Mouse (Mus musculus) embryonic facial prominence, embryonic 12.5 days (tissue): ENCODE measurements around the gene Gm3591. TPM values are rescaled to one million over a fixed set of nuclear protein-coding genes. Genes with fewer than 3 reads are reported as not detected.
A peak's percentile ranks its signal among the peaks of the same experiment; 100 is the strongest.
"Not testable (repeated sequence)": the region's sequence is repeated elsewhere in the genome, so short reads cannot be mapped to it uniquely, and the experiment has no call there.

ENCODE experiments used
- ATAC-seq: fragments of 200-750 bp; cut with Nextera tagmentation; 2 replicates; pipeline ENCODE4 v1.8.0; 2017; ENCODE audit not compliant: insufficient number of reproducible peaks, insufficient read depth, low FRiP score, low TSS enrichment
- H3K27ac ChIP-seq: fragments of 300-500 bp; sonication (generic); 2 replicates; pipeline ENCODE4 v1.5.1; 2016; ENCODE audit warnings: mild to moderate bottlenecking
- H3K27me3 ChIP-seq: fragments of 300-500 bp; sonication (generic); 2 replicates; pipeline ENCODE4 v1.6.1; 2016; ENCODE audit warnings: mild to moderate bottlenecking, moderate library complexity
- H3K36me3 ChIP-seq: fragments of 300-500 bp; sonication (generic); 2 replicates; pipeline ENCODE4 v1.6.1; 2016; ENCODE audit warnings: mild to moderate bottlenecking
- H3K4me1 ChIP-seq: fragments of 300-500 bp; sonication (generic); 2 replicates; pipeline ENCODE4 v1.6.1; 2016
- H3K4me2 ChIP-seq: fragments of 300-500 bp; sonication (generic); replicated peaks from 2 replicates; pipeline ENCODE4 v1.6.1; 2016; ENCODE audit warnings: mild to moderate bottlenecking, moderate library complexity
- H3K4me3 ChIP-seq: fragments of 300-500 bp; sonication (generic); 2 replicates; pipeline ENCODE4 v1.5.1; 2016; ENCODE audit warnings: mild to moderate bottlenecking
- H3K9ac ChIP-seq: fragments of 300-500 bp; sonication (generic); 2 replicates; pipeline ENCODE4 v1.6.1; 2016; ENCODE audit warnings: mild to moderate bottlenecking, moderate library complexity
- H3K9me3 ChIP-seq: fragments of 300-500 bp; sonication (generic); 2 replicates; pipeline ENCODE4 v1.6.1; 2016; ENCODE audit warnings: mild to moderate bottlenecking, moderate library complexity
- WGBS: fragments of 180-500 bp; shearing (Covaris S2); methylation state at CpG from one replicate; pipeline ENCODE4 v1.1.7; 2016; 5-methylcytosine and 5-hydroxymethylcytosine counted together
- polyA plus RNA-seq: library from polyadenylated mRNA; unstranded; fragments of >200 nt; fragmentation: Nextera tagmentation; extraction: Ambion mirVana; gene quantifications from 2 replicates; pipeline ENCODE4 v1.2.1, GENCODE M21; 2016

The Gm3591 gene
- polyA plus RNA-seq, result 1.6 and 1.9 TPM in 2 replicates

DNA sequence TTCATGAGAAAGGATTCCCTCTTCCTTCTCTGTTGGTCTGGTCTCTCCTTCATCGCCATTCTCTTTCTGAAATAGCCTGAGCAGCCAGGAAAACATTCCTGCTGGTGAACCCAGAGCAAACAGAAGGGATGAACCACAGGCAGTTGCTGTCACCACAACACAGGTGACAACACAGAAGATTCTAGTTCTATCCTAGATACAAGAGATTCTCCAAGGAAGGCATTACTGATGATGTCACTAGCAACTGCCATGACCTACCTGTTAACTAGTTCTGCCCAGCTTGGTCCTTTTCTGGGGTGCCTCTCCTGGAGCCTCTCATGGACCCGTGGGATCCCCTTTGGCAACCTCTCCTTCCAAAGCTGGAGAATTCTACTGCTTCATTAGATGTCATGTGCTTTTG, at the start of gene Gm3591:
TSS of gene Gm3591 (minus strand) at position 101 of the 400 bp plus-strand sequence.
- H3K9me3 ChIP-seq, ATAC-seq, H3K9ac ChIP-seq, H3K36me3 ChIP-seq, H3K27me3 ChIP-seq, H3K4me3 ChIP-seq, H3K4me2 ChIP-seq, H3K4me1 ChIP-seq, H3K27ac ChIP-seq: not testable (repeated sequence)
- no CpG with 5 or more reads among the region's 2 CpGs for WGBS

DNA sequence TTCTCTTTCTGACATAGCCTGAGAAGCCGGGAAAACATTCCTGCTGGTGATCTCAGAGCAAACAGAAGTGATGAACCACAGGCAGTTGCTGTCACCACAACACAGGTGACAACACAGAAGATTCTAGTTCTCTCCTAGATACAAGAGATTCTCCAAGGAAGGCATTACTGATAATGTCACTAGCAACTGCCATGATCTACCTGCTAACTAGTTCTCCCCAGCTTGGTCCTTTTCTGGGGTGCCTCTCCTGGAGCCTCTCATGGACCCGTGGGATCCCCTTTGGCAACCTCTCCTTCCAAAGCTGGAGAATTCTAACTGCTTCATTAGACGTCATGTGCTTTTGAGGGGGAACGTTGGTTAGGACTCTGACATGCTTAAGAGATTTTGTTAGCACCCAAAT, 32.2 kb upstream of the Gm3591 start, which contains the start of gene Gm3594:
TSS of gene Gm3594 (minus strand) at position 101 of the 400 bp plus-strand sequence.
- not testable (repeated sequence) for ATAC-seq

DNA sequence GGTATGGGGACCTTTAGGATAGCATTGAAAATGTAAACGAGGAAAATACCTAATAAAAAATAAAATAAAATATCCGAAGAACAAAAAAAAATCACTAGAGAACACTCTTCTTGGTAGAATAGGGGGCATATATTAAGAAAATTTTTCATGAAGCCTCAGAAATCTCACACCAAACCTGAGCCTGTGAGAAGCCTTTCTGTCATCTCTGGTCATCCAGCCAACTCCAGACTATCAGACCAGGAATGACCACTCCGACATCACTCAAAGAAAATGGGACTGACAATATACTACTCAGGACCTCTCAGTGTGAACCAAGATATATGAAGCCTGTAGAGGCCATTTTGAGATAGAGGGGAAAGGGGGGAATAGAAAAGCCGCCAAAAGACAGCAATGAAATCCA, 28.5 kb upstream of the Gm3591 start:
- 100% methylated on average over 1 of the region's 4 CpGs for WGBS
- not testable (repeated sequence) for H3K27me3 ChIP-seq, ATAC-seq, H3K4me2 ChIP-seq, H3K4me1 ChIP-seq, H3K36me3 ChIP-seq, H3K27ac ChIP-seq, H3K4me3 ChIP-seq, H3K9ac ChIP-seq, H3K9me3 ChIP-seq

More for the DNA sequence above, 32.2 kb upstream of the Gm3591 start, which contains the start of gene Gm3594:
- not testable (repeated sequence) for H3K36me3 ChIP-seq, H3K9me3 ChIP-seq, H3K27me3 ChIP-seq, H3K4me3 ChIP-seq, H3K4me2 ChIP-seq, H3K4me1 ChIP-seq, H3K9ac ChIP-seq, H3K27ac ChIP-seq
- WGBS, result no CpG with 5 or more reads among the region's 4 CpGs

DNA sequence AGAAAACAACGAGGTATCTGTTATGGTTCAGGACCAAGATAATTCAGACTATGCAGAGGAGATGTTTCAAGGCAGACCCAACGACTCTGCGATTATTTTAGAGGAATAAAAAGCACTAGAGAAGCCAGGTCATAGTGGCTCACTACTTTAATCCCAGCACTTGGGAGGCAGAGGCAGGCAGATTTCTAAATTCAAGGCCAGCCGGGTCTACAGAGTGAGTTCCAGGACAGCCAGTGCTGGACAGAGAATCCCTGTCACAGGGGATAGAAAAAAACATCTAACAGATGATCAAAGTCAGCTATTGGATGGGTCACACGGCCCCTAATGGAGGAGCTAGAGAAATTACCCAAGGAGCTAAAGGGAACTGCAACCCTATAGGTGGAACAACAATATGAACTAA, 27.9 kb upstream of the Gm3591 start:
- H3K36me3 ChIP-seq, H3K9ac ChIP-seq, H3K4me2 ChIP-seq, H3K4me3 ChIP-seq, H3K27me3 ChIP-seq, ATAC-seq, H3K4me1 ChIP-seq, H3K27ac ChIP-seq, H3K9me3 ChIP-seq: not testable (repeated sequence)
- WGBS, result 95% methylated on average over 2 of the region's 5 CpGs

DNA sequence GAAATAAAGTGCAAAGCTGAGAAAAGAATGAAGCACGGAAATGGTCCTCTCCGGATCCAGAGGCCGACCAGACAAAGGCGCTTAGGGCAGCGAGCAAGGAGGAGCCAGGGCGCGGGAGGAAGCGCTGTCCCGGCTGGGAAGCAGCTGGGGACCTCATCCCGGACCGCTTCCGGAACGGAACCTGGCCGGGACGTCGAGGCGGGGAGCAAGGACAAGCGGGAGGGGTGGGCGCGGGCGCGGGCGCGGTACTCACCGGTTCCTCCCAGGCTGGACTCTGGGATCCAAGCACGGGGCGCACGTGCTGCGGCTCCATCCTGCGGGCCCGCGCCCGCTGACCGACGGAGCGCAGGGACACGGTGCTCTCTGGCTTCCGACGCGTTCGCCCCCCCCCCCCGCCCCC, 14.5 kb upstream of the Gm3591 start:
- H3K36me3 ChIP-seq, H3K4me1 ChIP-seq, H3K9me3 ChIP-seq, H3K27me3 ChIP-seq, H3K9ac ChIP-seq, H3K27ac ChIP-seq, ATAC-seq: not testable (repeated sequence)
- Histone ChIP-seq H3K4me3 (peak overlapping the region; percentile 28; the same call in 1 of the 2 replicates), H3K4me2 (peak overlapping the region; percentile 47)
- WGBS, result 16% methylated on average over 20 of the region's 42 CpGs

DNA sequence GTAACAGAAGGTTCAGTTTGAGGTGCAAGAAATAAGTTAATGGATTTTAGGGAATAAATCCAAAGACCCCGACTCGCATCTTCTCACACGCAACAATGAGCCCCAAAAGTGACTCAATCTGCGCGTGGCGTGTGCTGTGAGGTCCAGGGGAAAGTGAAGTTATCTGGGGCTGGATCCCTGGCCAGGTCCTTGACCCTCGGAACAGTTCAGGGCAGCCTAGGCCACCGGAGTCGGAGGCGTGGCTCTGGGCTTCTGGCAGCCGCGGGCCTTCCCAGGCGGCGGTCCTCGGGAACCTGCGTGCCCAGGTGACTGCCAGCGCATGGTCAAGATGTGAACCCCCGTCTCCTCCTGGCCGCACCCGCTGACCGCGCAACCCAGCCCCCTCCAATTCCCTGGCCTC, 14.1 kb upstream of the Gm3591 start:
- Histone ChIP-seq H3K4me3 (peak overlapping the region; percentile 28; the same call in 1 of the 2 replicates), H3K4me2 (peak overlapping the region; percentile 47)
- not testable (repeated sequence) for H3K9me3 ChIP-seq, H3K4me1 ChIP-seq, H3K27me3 ChIP-seq, H3K9ac ChIP-seq, H3K36me3 ChIP-seq, H3K27ac ChIP-seq, ATAC-seq
- WGBS, result 17% methylated on average over 22 of the region's 22 CpGs

DNA sequence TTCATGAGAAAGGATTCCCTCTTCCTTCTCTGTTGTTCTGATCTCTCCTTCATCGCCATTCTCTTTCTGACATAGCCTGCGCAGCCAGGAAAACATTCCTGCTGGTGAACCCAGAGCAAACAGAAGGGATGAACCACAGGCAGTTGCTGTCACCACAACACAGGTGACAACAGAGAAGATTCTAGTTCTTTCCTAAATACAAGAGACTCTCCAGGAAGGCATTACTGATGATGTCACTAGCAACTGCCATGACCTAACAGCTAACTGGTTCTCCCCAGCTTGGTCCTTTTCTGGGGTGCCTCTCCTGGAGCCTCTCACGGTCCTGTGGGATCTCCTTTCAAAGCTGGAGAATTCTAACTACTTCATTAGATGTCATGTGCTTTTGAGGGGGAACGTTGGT, 22.1 kb downstream of the Gm3591 start, which contains the start of gene Gm16440:
TSS of gene Gm16440 (minus strand) at position 101 of the 400 bp plus-strand sequence.
- H3K4me1 ChIP-seq, ATAC-seq, H3K9ac ChIP-seq, H3K9me3 ChIP-seq, H3K36me3 ChIP-seq, H3K4me2 ChIP-seq, H3K27me3 ChIP-seq, H3K27ac ChIP-seq, H3K4me3 ChIP-seq: not testable (repeated sequence)
- WGBS, result 85% methylated on average over 2 of the region's 4 CpGs

Other genes starting within 250 kb of the Gm3591 start
- gene Gm21560, start 193.2 kb downstream of the Gm3591 start, polyA plus RNA-seq, result not detected in 2 replicates
- gene Gm3411, start 125.2 kb downstream of the Gm3591 start, polyA plus RNA-seq, result 1.8 and 2.7 TPM in 2 replicates
- not detected in 2 replicates for gene Gm21103, start 107.6 kb downstream of the Gm3591 start, polyA plus RNA-seq
- not detected in 2 replicates for gene Gm3618, start 68.8 kb downstream of the Gm3591 start, polyA plus RNA-seq
- gene Gm16440, start 22.2 kb downstream of the Gm3591 start, polyA plus RNA-seq, result not detected in 2 replicates
- not detected in 2 replicates for gene Gm3594, start 32.1 kb upstream of the Gm3591 start, polyA plus RNA-seq
- gene Gm8356, start 124.8 kb upstream of the Gm3591 start, polyA plus RNA-seq, result not detected in 2 replicates
- gene Gm3629, start 178.1 kb upstream of the Gm3591 start, polyA plus RNA-seq, result 0.10 and 0.52 TPM in 2 replicates
- not detected in 2 replicates for gene Gm3460, start 209.9 kb upstream of the Gm3591 start, polyA plus RNA-seq